Mouse (Mus musculus): ENCODE measurements around the gene Ing4. TPM values are rescaled to one million over a fixed set of nuclear protein-coding genes. Genes with fewer than 3 reads are reported as not detected.
"Not testable (repeated sequence)": the region's sequence is repeated elsewhere in the genome, so short reads cannot be mapped to it uniquely, and the experiment has no call there.

The Ing4 gene
- polyA plus RNA-seq, 1 experiment, result 52.2 TPM

GRCm38 (mm10) chr6:125063906-125064305, 24.3 kb downstream of the Ing4 start:
- Histone ChIP-seq H3K27ac (ENCODE audit: insufficient read depth, low read length) (no peak overlapping the region), H3K4me3 (ENCODE audit: insufficient read depth, low read length) (no peak overlapping the region), H3K4me1 (ENCODE audit: control insufficient read depth, insufficient read depth, low read length) (peaks cover 3% of the 10 kb centered on the region; the same call in 1 of the 2 replicates)
- no peak for TF ChIP-seq CTCF (IDR thresholded peaks at IDR 0.05; ENCODE audit: borderline replicate concordance, insufficient read depth, low read length)
- no peak for TF ChIP-seq POLR2A (IDR thresholded peaks at IDR 0.05; ENCODE audit: low read depth, low read length)

GRCm38 (mm10) chr6:125065223-125065622, 25.7 kb downstream of the Ing4 start:
- not testable (repeated sequence) for H3K4me3 ChIP-seq (ENCODE audit: insufficient read depth, low read length); H3K27ac ChIP-seq (ENCODE audit: insufficient read depth, low read length); H3K4me1 ChIP-seq (ENCODE audit: control insufficient read depth, insufficient read depth, low read length)

- H3K4me1 ChIP-seq (ENCODE audit: control insufficient read depth, insufficient read depth, low read length), result peaks cover 5% of the 10 kb centered on the region; the same call in 1 of the 2 replicates
- no peak within 1 kb of the TSS for H3K27ac ChIP-seq (ENCODE audit: insufficient read depth, low read length)
- H3K4me3 ChIP-seq (ENCODE audit: insufficient read depth, low read length), result no peak within 1 kb of the TSS
- TF ChIP-seq CTCF (IDR thresholded peaks at IDR 0.05; ENCODE audit: borderline replicate concordance, insufficient read depth, low read length), result no peak
- no peak for TF ChIP-seq POLR2A (IDR thresholded peaks at IDR 0.05; ENCODE audit: low read depth, low read length)
These were observed 28.0 kb downstream of the Ing4 start, which contains the start of gene Lpar5 for GRCm38 (mm10) chr6:125067571-125067995. TSS of gene Lpar5 (plus strand) at chr6:125067920.

- peaks cover 5% of the 10 kb centered on the region; the same call in 1 of the 2 replicates for H3K4me1 ChIP-seq (ENCODE audit: control insufficient read depth, insufficient read depth, low read length)
- H3K4me3 ChIP-seq (ENCODE audit: insufficient read depth, low read length), result no peak overlapping the region
- no peak for TF ChIP-seq CTCF (IDR thresholded peaks at IDR 0.05; ENCODE audit: borderline replicate concordance, insufficient read depth, low read length)
- TF ChIP-seq POLR2A (IDR thresholded peaks at IDR 0.05; ENCODE audit: low read depth, low read length), result no peak
- no peak overlapping the region for H3K27ac ChIP-seq (ENCODE audit: insufficient read depth, low read length)
These were observed 31.8 kb downstream of the Ing4 start for GRCm38 (mm10) chr6:125071170-125071895.

GRCm38 (mm10) chr6:125071896-125072279, 32.3 kb downstream of the Ing4 start:
- TF ChIP-seq CTCF (IDR thresholded peaks at IDR 0.05; ENCODE audit: borderline replicate concordance, insufficient read depth, low read length) (no peak), POLR2A (IDR thresholded peaks at IDR 0.05; ENCODE audit: low read depth, low read length) (no peak)
- H3K27ac ChIP-seq (ENCODE audit: insufficient read depth, low read length), result no peak overlapping the region
- H3K4me3 ChIP-seq (ENCODE audit: insufficient read depth, low read length), result no peak overlapping the region
- peaks cover 5% of the 10 kb centered on the region; the same call in 1 of the 2 replicates for H3K4me1 ChIP-seq (ENCODE audit: control insufficient read depth, insufficient read depth, low read length)

GRCm38 (mm10) chr6:125073825-125074224, 34.3 kb downstream of the Ing4 start:
- Histone ChIP-seq H3K4me3 (ENCODE audit: insufficient read depth, low read length) (no peak overlapping the region), H3K4me1 (ENCODE audit: control insufficient read depth, insufficient read depth, low read length) (peaks cover 3% of the 10 kb centered on the region; the same call in 1 of the 2 replicates)
- TF ChIP-seq POLR2A (IDR thresholded peaks at IDR 0.05; ENCODE audit: low read depth, low read length) (no peak), CTCF (IDR thresholded peaks at IDR 0.05; ENCODE audit: borderline replicate concordance, insufficient read depth, low read length) (no peak)

GRCm38 (mm10) chr6:125081394-125081793, 41.8 kb downstream of the Ing4 start:
- H3K4me3 ChIP-seq (ENCODE audit: insufficient read depth, low read length), result peak overlapping the region; percentile 7; the same call in 1 of the 2 replicates
- no peaks in the 10 kb centered on the region; the same call in 1 of the 2 replicates for H3K4me1 ChIP-seq (ENCODE audit: control insufficient read depth, insufficient read depth, low read length)
- H3K27ac ChIP-seq (ENCODE audit: insufficient read depth, low read length), result no peak overlapping the region
- TF ChIP-seq POLR2A (IDR thresholded peaks at IDR 0.05; ENCODE audit: low read depth, low read length) (no peak), CTCF (IDR thresholded peaks at IDR 0.05; ENCODE audit: borderline replicate concordance, insufficient read depth, low read length) (no peak)

More at GRCm38 (mm10) chr6:125073825-125074224, 34.3 kb downstream of the Ing4 start:
- no peak overlapping the region for H3K27ac ChIP-seq (ENCODE audit: insufficient read depth, low read length)

- TF ChIP-seq CTCF (IDR thresholded peaks at IDR 0.05; ENCODE audit: borderline replicate concordance, insufficient read depth, low read length) (peak; percentile 93), POLR2A (IDR thresholded peaks at IDR 0.05; ENCODE audit: low read depth, low read length) (peak; percentile 83)
- Histone ChIP-seq H3K4me3 (ENCODE audit: insufficient read depth, low read length) (peak overlapping the region; percentile 7; the same call in 1 of the 2 replicates), H3K27ac (ENCODE audit: insufficient read depth, low read length) (no peak overlapping the region), H3K4me1 (ENCODE audit: control insufficient read depth, insufficient read depth, low read length) (no peaks in the 10 kb centered on the region; the same call in 1 of the 2 replicates)
These were observed 42.4 kb downstream of the Ing4 start for GRCm38 (mm10) chr6:125081797-125082560.

GRCm38 (mm10) chr6:125082801-125083386, 43.3 kb downstream of the Ing4 start:
- Histone ChIP-seq H3K27ac (ENCODE audit: insufficient read depth, low read length) (no peak overlapping the region), H3K4me1 (ENCODE audit: control insufficient read depth, insufficient read depth, low read length) (no peaks in the 10 kb centered on the region; the same call in 1 of the 2 replicates), H3K4me3 (ENCODE audit: insufficient read depth, low read length) (no peak overlapping the region)
- TF ChIP-seq POLR2A (IDR thresholded peaks at IDR 0.05; ENCODE audit: low read depth, low read length) (no peak), CTCF (IDR thresholded peaks at IDR 0.05; ENCODE audit: borderline replicate concordance, insufficient read depth, low read length) (no peak)
